Mouse (Mus musculus) neural tube, embryonic 14.5 days (tissue): ENCODE data around the gene Rbfox3. TPM values are rescaled to one million over a fixed set of nuclear protein-coding genes. Genes with fewer than 3 reads are reported as not detected.

Experiments used
- ATAC-seq: fragments of 200-750 bp; cut with Nextera tagmentation; 2 replicates; pipeline ENCODE4 v1.8.0; 2017; ENCODE audit warnings: low read depth, mild to moderate bottlenecking, moderate TSS enrichment, moderate library complexity
- H3K27ac ChIP-seq: fragments of 300-500 bp; sonication (generic); 2 replicates; pipeline ENCODE4 v1.5.1; 2014; ENCODE audit warnings: low read depth, mild to moderate bottlenecking, control low read depth, low read length, moderate library complexity, mixed read lengths
- H3K27me3 ChIP-seq: fragments of 300-500 bp; sonication (generic); 2 replicates; pipeline ENCODE4 v1.6.1; 2014; ENCODE audit warnings: low read length; ENCODE audit not compliant: control insufficient read depth, insufficient read depth
- H3K36me3 ChIP-seq: fragments of 300-500 bp; sonication (generic); 2 replicates; pipeline ENCODE4 v1.6.1; 2014; ENCODE audit warnings: low read length, mixed read lengths; ENCODE audit not compliant: control insufficient read depth, insufficient read depth
- H3K4me1 ChIP-seq: fragments of 300-500 bp; sonication (generic); 2 replicates; pipeline ENCODE4 v1.6.1; 2014; ENCODE audit warnings: low read length; ENCODE audit not compliant: control insufficient read depth, insufficient read depth
- H3K4me2 ChIP-seq: fragments of 300-500 bp; sonication (generic); 2 replicates; pipeline ENCODE4 v1.6.1; 2014; ENCODE audit warnings: mild to moderate bottlenecking, low read depth, low read length, control low read depth
- H3K4me3 ChIP-seq: fragments of 300-500 bp; sonication (generic); 2 replicates; pipeline ENCODE4 v1.5.1; 2014; ENCODE audit warnings: low read depth, low read length, control low read depth, mixed read lengths
- H3K9ac ChIP-seq: fragments of 300-500 bp; sonication (generic); replicated peaks from 2 replicates; pipeline ENCODE4 v1.6.1; 2014; ENCODE audit warnings: low read depth, mild to moderate bottlenecking, control low read depth, low read length, mixed read lengths
- H3K9me3 ChIP-seq: fragments of 300-500 bp; sonication (generic); 2 replicates; pipeline ENCODE4 v1.6.1; 2016; ENCODE audit warnings: low read length; ENCODE audit not compliant: control insufficient read depth
- WGBS: fragments of 180-500 bp; shearing (Covaris S2); extraction: QIAGEN DNeasy Blood & Tissue Kit; methylation state at CpG from one replicate; pipeline ENCODE4 v1.1.7; 2014; 5-methylcytosine and 5-hydroxymethylcytosine counted together
- polyA plus RNA-seq: library from polyadenylated mRNA; unstranded; fragments of >200 nt; fragmentation: Nextera tagmentation; extraction: Ambion mirVana; gene quantifications from 2 replicates; pipeline ENCODE4 v1.2.1, GENCODE M21; 2014

Rbfox3 gene
- polyA plus RNA-seq, 1 experiment from 2014 or later = 82.7 TPM

- Histone ChIP-seq H3K9me3 (no peaks in the 10 kb centered on the region), H3K4me2 (no peak overlapping the region), H3K9ac (no peak overlapping the region), H3K36me3 (no peaks in the 10 kb centered on the region), H3K4me1 (peaks cover 40% of the 10 kb centered on the region), H3K27me3 (no peaks in the 10 kb centered on the region), H3K4me3 (no peak overlapping the region), H3K27ac (peak overlapping the region; percentile 80)
- ATAC-seq = peak; percentile 63
- 14% methylated on average over 11 of the region's 11 CpGs for WGBS
Measured at GRCm38 (mm10) chr11:118525059-118525458, 386.3 kb downstream of the Rbfox3 start.

GRCm38 (mm10) chr11:118523496-118524145 lies 387.8 kb downstream of the Rbfox3 start:
- H3K36me3 ChIP-seq = no peaks in the 10 kb centered on the region
- no peak overlapping the region for H3K9ac ChIP-seq
- no peak overlapping the region for H3K27ac ChIP-seq
- H3K27me3 ChIP-seq = no peaks in the 10 kb centered on the region
- no peak overlapping the region for H3K4me2 ChIP-seq
- peaks cover 33% of the 10 kb centered on the region for H3K4me1 ChIP-seq
- H3K4me3 ChIP-seq = no peak overlapping the region
- WGBS = 77% methylated on average over 4 of the region's 4 CpGs
- H3K9me3 ChIP-seq = no peaks in the 10 kb centered on the region
- ATAC-seq = no peak

- Histone ChIP-seq H3K27me3 (no peaks in the 10 kb centered on the region), H3K9ac (no peak overlapping the region), H3K9me3 (no peaks in the 10 kb centered on the region), H3K4me1 (peaks cover 20% of the 10 kb centered on the region), H3K4me2 (no peak overlapping the region), H3K4me3 (no peak overlapping the region), H3K27ac (no peak overlapping the region), H3K36me3 (no peaks in the 10 kb centered on the region)
- no peak for ATAC-seq
- 65% methylated on average over 2 of the region's 2 CpGs for WGBS
Measured at GRCm38 (mm10) chr11:118520932-118521331, 390.5 kb downstream of the Rbfox3 start.

- Histone ChIP-seq H3K27me3 (no peaks in the 10 kb centered on the region), H3K36me3 (no peaks in the 10 kb centered on the region), H3K4me2 (no peak overlapping the region), H3K4me3 (no peak overlapping the region), H3K9me3 (no peaks in the 10 kb centered on the region), H3K27ac (no peak overlapping the region), H3K9ac (no peak overlapping the region), H3K4me1 (peaks cover 13% of the 10 kb centered on the region)
- WGBS = 53% methylated on average over 5 of the region's 5 CpGs
- ATAC-seq = no peak
Measured at GRCm38 (mm10) chr11:118520251-118520650, 391.1 kb downstream of the Rbfox3 start.

GRCm38 (mm10) chr11:118518743-118519142 lies 392.7 kb downstream of the Rbfox3 start:
- 74% methylated on average over 7 of the region's 7 CpGs for WGBS
- Histone ChIP-seq H3K27me3 (no peaks in the 10 kb centered on the region), H3K4me2 (no peak overlapping the region), H3K27ac (no peak overlapping the region), H3K4me1 (peaks cover 2% of the 10 kb centered on the region; the same call in 1 of the 2 replicates), H3K4me3 (no peak overlapping the region), H3K9ac (no peak overlapping the region), H3K9me3 (no peaks in the 10 kb centered on the region), H3K36me3 (no peaks in the 10 kb centered on the region)
- ATAC-seq = no peak

GRCm38 (mm10) chr11:118517924-118518323 lies 393.5 kb downstream of the Rbfox3 start:
- Histone ChIP-seq H3K27ac (no peak overlapping the region), H3K4me2 (no peak overlapping the region), H3K4me3 (no peak overlapping the region), H3K9ac (no peak overlapping the region), H3K27me3 (no peaks in the 10 kb centered on the region), H3K36me3 (no peaks in the 10 kb centered on the region), H3K9me3 (no peaks in the 10 kb centered on the region), H3K4me1 (peaks cover 7% of the 10 kb centered on the region)
- no peak for ATAC-seq
- WGBS = 75% methylated on average over 7 of the region's 7 CpGs

- no peaks in the 10 kb centered on the region for H3K9me3 ChIP-seq
- H3K36me3 ChIP-seq = no peaks in the 10 kb centered on the region
- H3K4me3 ChIP-seq = no peak overlapping the region
- 29% methylated on average over 14 of the region's 15 CpGs for WGBS
- no peaks in the 10 kb centered on the region for H3K27me3 ChIP-seq
- peak; percentile 65 for ATAC-seq
- H3K4me1 ChIP-seq = peaks cover 19% of the 10 kb centered on the region
- H3K27ac ChIP-seq = peak overlapping the region; percentile 77
- H3K4me2 ChIP-seq = no peak overlapping the region
- 0 out of 2 replicates have a peak overlapping the region, but pooled peaks have one; percentile 29 for H3K9ac ChIP-seq
Measured at GRCm38 (mm10) chr11:118512257-118512910, 399.0 kb downstream of the Rbfox3 start.

GRCm38 (mm10) chr11:118511851-118512250 lies 399.5 kb downstream of the Rbfox3 start:
- peak; percentile 47; the same call in 1 of the 2 replicates for ATAC-seq

GRCm38 (mm10) chr11:118508341-118508740 lies 403.1 kb downstream of the Rbfox3 start:
- WGBS = 70% methylated on average over 7 of the region's 7 CpGs

More at GRCm38 (mm10) chr11:118511851-118512250, 399.5 kb downstream of the Rbfox3 start:
- Histone ChIP-seq H3K9me3 (no peaks in the 10 kb centered on the region), H3K4me1 (peaks cover 19% of the 10 kb centered on the region), H3K27ac (peak overlapping the region; percentile 77), H3K4me3 (no peak overlapping the region), H3K27me3 (no peaks in the 10 kb centered on the region), H3K9ac (0 out of 2 replicates have a peak overlapping the region, but pooled peaks have one; percentile 29), H3K36me3 (no peaks in the 10 kb centered on the region), H3K4me2 (no peak overlapping the region)
- WGBS = 38% methylated on average over 6 of the region's 6 CpGs

More at GRCm38 (mm10) chr11:118508341-118508740, 403.1 kb downstream of the Rbfox3 start:
- Histone ChIP-seq H3K4me3 (no peak overlapping the region), H3K27me3 (no peaks in the 10 kb centered on the region), H3K27ac (no peak overlapping the region), H3K4me2 (no peak overlapping the region), H3K9ac (no peak overlapping the region), H3K36me3 (no peaks in the 10 kb centered on the region), H3K9me3 (no peaks in the 10 kb centered on the region), H3K4me1 (peaks cover 15% of the 10 kb centered on the region)
- ATAC-seq = no peak
